Mouse (Mus musculus) E14TG2a.4 (cell line): ENCODE measurements around the gene Alpk1.

Source experiments
- H3K27me3 ChIP-seq: 2 replicates; pipeline ENCODE4 v1.6.1; 2014; ENCODE audit warnings: low read length, control low read depth; ENCODE audit not compliant: insufficient read depth
- H3K36me3 ChIP-seq: 2 replicates; pipeline ENCODE4 v1.6.1; 2014; ENCODE audit warnings: low read length, control low read depth; ENCODE audit not compliant: insufficient read depth
- H3K4me1 ChIP-seq: replicated peaks from 2 replicates; pipeline ENCODE4 v1.6.1; 2014; ENCODE audit warnings: low read depth, low read length, control low read depth
- H3K4me3 ChIP-seq: replicated peaks from 2 replicates; pipeline ENCODE4 v1.5.1; 2014; ENCODE audit warnings: mild to moderate bottlenecking, low read length
- H3K9me3 ChIP-seq: 2 replicates; pipeline ENCODE4 v1.6.1; 2014; ENCODE audit warnings: low read length, control low read depth
- CTCF ChIP-seq: conservative IDR thresholded peaks from 2 replicates; pipeline ENCODE4 v1.5.1; 2014; ENCODE audit warnings: low read length
- NANOG ChIP-seq: IDR thresholded peaks from 2 replicates; pipeline ENCODE4 v1.6.1; 2014; ENCODE audit warnings: borderline replicate concordance, low read length, mixed read lengths
- POU5F1 ChIP-seq: IDR thresholded peaks from 2 replicates; pipeline ENCODE4 v1.6.1; 2014; ENCODE audit warnings: low read length, borderline replicate concordance

Alpk1 gene

GRCm38 (mm10) chr3:127651742-127652653 lies 128.3 kb downstream of the Alpk1 start:
- Histone ChIP-seq H3K9me3 (no peaks in the 10 kb centered on the region), H3K27me3 (peaks cover 5% of the 10 kb centered on the region; the same call in 1 of the 2 replicates), H3K4me1 (0 out of 2 replicates have a peak, but pooled peaks cover 2% of the 10 kb centered on the region), H3K36me3 (no peaks in the 10 kb centered on the region), H3K4me3 (no peak overlapping the region)
- TF ChIP-seq POU5F1, result no peak
- TF ChIP-seq CTCF, result no peak
- no peak for TF ChIP-seq NANOG

GRCm38 (mm10) chr3:127646156-127646825 lies 134.0 kb downstream of the Alpk1 start:
- no peaks in the 10 kb centered on the region for H3K9me3 ChIP-seq
- no peak overlapping the region for H3K4me3 ChIP-seq
- H3K36me3 ChIP-seq, result no peaks in the 10 kb centered on the region
- peaks cover 52% of the 10 kb centered on the region for H3K27me3 ChIP-seq
- H3K4me1 ChIP-seq, result peaks cover 2% of the 10 kb centered on the region; the same call in 1 of the 2 replicates
- TF ChIP-seq POU5F1, result no peak
- TF ChIP-seq CTCF, result no peak
- no peak for TF ChIP-seq NANOG

- Histone ChIP-seq H3K4me1 (peaks cover 21% of the 10 kb centered on the region), H3K9me3 (no peaks in the 10 kb centered on the region), H3K27me3 (peaks cover 90% of the 10 kb centered on the region), H3K4me3 (no peak overlapping the region), H3K36me3 (no peaks in the 10 kb centered on the region)
- TF ChIP-seq POU5F1 (no peak), NANOG (no peak), CTCF (no peak)
Measured at GRCm38 (mm10) chr3:127642211-127642610, 138.1 kb downstream of the Alpk1 start.

- Histone ChIP-seq H3K27me3 (peaks cover 86% of the 10 kb centered on the region), H3K9me3 (no peaks in the 10 kb centered on the region), H3K36me3 (no peaks in the 10 kb centered on the region), H3K4me3 (peak overlapping the region; percentile 56), H3K4me1 (peaks cover 21% of the 10 kb centered on the region)
- no peak for TF ChIP-seq NANOG
- no peak for TF ChIP-seq CTCF
- TF ChIP-seq POU5F1, result no peak
Measured at GRCm38 (mm10) chr3:127640762-127641700, 139.3 kb downstream of the Alpk1 start.

GRCm38 (mm10) chr3:127639875-127640761 lies 140.2 kb downstream of the Alpk1 start:
- Histone ChIP-seq H3K36me3 (no peaks in the 10 kb centered on the region), H3K9me3 (no peaks in the 10 kb centered on the region), H3K4me3 (peak overlapping the region; percentile 56), H3K4me1 (peaks cover 21% of the 10 kb centered on the region), H3K27me3 (peaks cover 84% of the 10 kb centered on the region)
- peak; percentile 40 for TF ChIP-seq CTCF
- TF ChIP-seq POU5F1, result no peak
- no peak for TF ChIP-seq NANOG

GRCm38 (mm10) chr3:127634984-127635349 lies 145.4 kb downstream of the Alpk1 start:
- H3K4me1 ChIP-seq, result peaks cover 34% of the 10 kb centered on the region
- no peaks in the 10 kb centered on the region for H3K36me3 ChIP-seq
- H3K27me3 ChIP-seq, result peaks cover 92% of the 10 kb centered on the region
- TF ChIP-seq NANOG, result no peak
- TF ChIP-seq POU5F1, result no peak
- no peak for TF ChIP-seq CTCF
- no peaks in the 10 kb centered on the region for H3K9me3 ChIP-seq
- peak overlapping the region; percentile 77 for H3K4me3 ChIP-seq
